Mouse (Mus musculus): ENCODE results near the gene Calcoco2.

DNA sequence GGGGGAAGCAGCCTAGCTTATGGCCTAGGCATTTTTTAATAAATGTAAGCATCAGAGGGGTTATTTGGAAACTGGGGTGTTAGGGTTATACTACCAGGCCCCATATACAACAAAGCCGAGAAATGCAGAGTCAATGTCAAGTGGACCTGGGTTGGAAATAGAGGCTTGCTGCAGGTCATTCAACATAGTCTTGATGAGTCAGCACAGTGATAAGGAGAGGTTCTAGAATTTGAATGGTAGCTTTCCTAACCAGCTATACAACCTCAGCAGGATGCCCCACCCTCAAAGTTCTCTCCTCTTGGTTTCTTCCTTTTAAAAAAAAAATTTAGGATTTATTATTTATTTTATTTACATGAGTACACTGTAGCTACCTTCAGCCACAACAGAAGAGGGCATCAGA, 40.8 kb downstream of the Calcoco2 start:
- TF ChIP-seq POLR2A (IDR thresholded peaks at IDR 0.05; ENCODE audit: borderline replicate concordance, extremely low read depth, low read depth, low read length) (no peak), CTCF (IDR thresholded peaks at IDR 0.05; ENCODE audit: insufficient read depth, low read length) (no peak)

Data from lung, adult 2 months (tissue).